Comparison of ENCODE assay signal across 21 mouse cellular contexts in the genomic region with DNA sequence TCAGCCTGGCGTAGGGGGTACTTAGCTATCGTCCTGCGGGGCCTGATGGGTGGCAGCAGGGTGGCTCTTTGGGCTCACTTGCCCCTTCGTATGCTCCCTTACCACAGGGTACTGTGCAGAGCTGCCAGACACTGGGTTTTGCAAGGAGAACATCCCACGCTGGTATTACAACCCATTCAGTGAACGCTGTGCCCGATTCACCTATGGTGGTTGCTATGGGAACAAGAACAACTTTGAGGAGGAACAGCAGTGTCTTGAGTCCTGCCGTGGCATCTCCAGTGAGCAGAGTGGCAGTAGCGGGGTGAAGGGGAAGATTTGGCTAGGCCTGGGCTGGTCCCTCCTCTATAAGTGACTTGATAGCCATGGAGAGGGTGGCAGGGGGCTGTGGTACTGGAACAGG. TPM values are rescaled to one million over a fixed set of nuclear protein-coding genes. Genes with fewer than 3 reads are reported as not detected.
"Had no signal": no experiment of that assay in that cellular context is flagged by ENCODE, and none has a peak within 500 bp of the region (broad histone marks: within the 10 kb centered on the region; RNA-seq: fewer than 3 reads in every experiment).

No protein-coding gene starts in this region.

- H3K27ac ChIP-seq: liver, embryonic 14.5 days; midbrain, embryonic 10.5 days; midbrain, embryonic 13.5 days; neural tube, embryonic 13.5 days; neural tube, embryonic 15.5 days had no signal

- H3K4me3 ChIP-seq: midbrain, embryonic 10.5 days; midbrain, embryonic 13.5 days; myocyte; neural tube, embryonic 13.5 days; neural tube, embryonic 15.5 days had no signal

- H3K4me1 ChIP-seq: neural tube, embryonic 15.5 days had no signal

- ATAC-seq: midbrain, embryonic 13.5 days had no signal

- H3K36me3 ChIP-seq: midbrain, embryonic 10.5 days; midbrain, embryonic 13.5 days; neural tube, embryonic 13.5 days; neural tube, embryonic 15.5 days had no signal

- H3K9ac ChIP-seq: liver, embryonic 14.5 days; lung, embryonic 14.5 days; midbrain, embryonic 13.5 days; neural tube, embryonic 13.5 days; neural tube, embryonic 15.5 days had no signal

- H3K4me2 ChIP-seq: lung, embryonic 14.5 days; midbrain, embryonic 13.5 days; neural tube, embryonic 13.5 days; neural tube, embryonic 15.5 days had no signal

- DNase-seq: lung, adult 18-20 months; lung, embryonic 14.5 days; lung, postnatal 10 days; lung, postnatal 4 days; retina, postnatal 1 day; right cerebral cortex, postnatal 25 days; right cerebral cortex, postnatal 4 days; spleen, adult 18-20 months; thymus, adult 18-20 months; thymus, postnatal 14 days; thymus, postnatal 36 days had no signal

- H3K27me3 ChIP-seq: neural tube, embryonic 13.5 days; neural tube, embryonic 15.5 days had no signal

- H3K9me3 ChIP-seq: midbrain, embryonic 10.5 days; midbrain, embryonic 13.5 days; neural tube, embryonic 13.5 days; neural tube, embryonic 15.5 days had no signal

RNA-seq across cellular contexts. Expression of gene Spint1, which starts 10.7 kb away (rescaled TPM):
- total RNA-seq: megakaryocyte, adult 5-6 weeks; megakaryocyte-erythroid progenitor cell, adult 5-6 weeks had no signal

RNA-seq across cellular contexts. Expression of gene Ppp1r14d, which starts 18.2 kb away (rescaled TPM):
- total RNA-seq: megakaryocyte, adult 5-6 weeks; megakaryocyte-erythroid progenitor cell, adult 5-6 weeks had no signal
- polyA plus RNA-seq: liver, embryonic 14.5 days; liver, embryonic 16.5 days; midbrain, embryonic 10.5 days; midbrain, embryonic 13.5 days; neural tube, embryonic 11.5 days; neural tube, embryonic 13.5 days; neural tube, embryonic 15.5 days had no signal

RNA-seq across cellular contexts. Expression of gene Rhov, which starts 23.2 kb away (rescaled TPM):
- total RNA-seq: megakaryocyte-erythroid progenitor cell, adult 5-6 weeks had no signal
